In the genomic region with DNA sequence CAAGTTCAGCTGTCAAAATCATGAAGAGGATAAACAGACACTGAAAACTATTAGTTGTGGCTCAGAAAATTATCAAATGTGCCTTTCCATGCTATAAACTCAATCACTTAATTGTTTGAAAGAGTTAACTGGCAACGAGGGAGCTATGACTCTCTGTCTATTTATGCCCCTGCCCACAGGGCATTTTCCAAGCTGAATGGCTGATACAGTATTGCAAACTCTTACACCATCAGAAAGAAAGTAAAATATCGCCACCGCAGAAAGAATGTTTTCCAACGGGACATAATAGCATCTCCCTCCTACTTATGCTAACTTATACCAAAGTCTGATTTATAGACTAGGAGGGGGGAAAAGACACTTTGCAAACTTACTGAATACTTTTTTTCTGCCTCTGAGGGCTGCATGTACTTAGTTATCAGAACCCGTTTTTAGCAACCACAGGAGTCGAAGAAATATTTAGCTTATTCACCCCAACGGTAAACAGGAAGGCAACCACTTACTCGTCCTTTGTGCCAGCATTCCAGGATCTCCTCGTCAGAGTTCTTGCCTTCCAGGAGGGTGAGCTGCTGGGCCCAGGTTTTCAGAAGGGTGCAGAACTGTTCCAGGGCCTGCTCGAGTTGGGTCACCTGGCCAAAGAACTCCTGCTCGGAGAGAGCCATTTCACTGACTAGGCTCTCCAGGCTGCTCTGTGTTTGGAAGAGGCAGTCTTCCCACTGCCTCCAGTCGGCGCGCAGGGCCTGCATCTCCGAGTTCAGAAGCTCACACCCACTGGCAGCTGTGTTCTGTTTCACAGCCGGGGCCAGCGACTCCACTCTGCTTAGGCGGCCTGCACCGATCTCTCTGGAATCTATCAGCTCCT, we compare ENCODE assay signal across 8 mouse cellular contexts.
DNase-seq lines count a peak whose midpoint lies in the region; ATAC-seq and TF ChIP-seq lines count a peak whose summit lies in the region.

No protein-coding gene starts in this region.

- TF ChIP-seq CTCF in spleen, adult 2 months (IDR thresholded peaks at IDR 0.05; ENCODE audit: extremely low read depth, insufficient read depth, insufficient read length, insufficient replicate concordance), result no peak
- TF ChIP-seq CTCF in lung, postnatal 0 days (IDR thresholded peaks at IDR 0.05), result peak; percentile 57

- H3K9ac ChIP-seq in hindbrain, embryonic 11.5 days (ENCODE audit: low read depth, low read length), result no peak overlapping the region
- peak overlapping the region; percentile 51 for H3K9ac ChIP-seq in lung, postnatal 0 days (replicated peaks; ENCODE audit: low read depth)

- DNase-seq in spleen, adult 2 months (ENCODE audit: low read depth in 1 of 2, low spot score in 2 of 2), result no peak
- DNase-seq in spleen, postnatal 10 days (ENCODE audit: low spot score in 2 of 2), result no peak
- peak; percentile 35 to 43 for DNase-seq in frontal cortex, postnatal 25 days (ENCODE audit: low spot score in 2 of 2)
- DNase-seq in hindbrain, embryonic 11.5 days (ENCODE audit: low spot score), result peak; percentile 38
- peak; percentile 83 for DNase-seq in layer of hippocampus, adult 9-11 months
- DNase-seq in lung, postnatal 0 days (ENCODE audit: low spot score), result peak; percentile 87
- DNase-seq in right cerebral cortex, postnatal 10 days (ENCODE audit: low spot score in 2 of 2), result peak; percentile 49 to 59

- H3K9me3 ChIP-seq in hindbrain, embryonic 11.5 days (ENCODE audit: control insufficient read depth, low read length), result no peaks in the 10 kb centered on the region
- H3K9me3 ChIP-seq in lung, postnatal 0 days (ENCODE audit: low read length), result no peaks in the 10 kb centered on the region

- TF ChIP-seq POLR2A in spleen, adult 2 months (IDR thresholded peaks at IDR 0.05; ENCODE audit: low read depth, low read length), result no peak

- peak overlapping the region; percentile 51; the same call in 1 of the 2 replicates for H3K27ac ChIP-seq in spleen, adult 2 months (ENCODE audit: insufficient read depth, low read length)
- no peak overlapping the region for H3K27ac ChIP-seq in hindbrain, embryonic 11.5 days (ENCODE audit: low read depth, low read length)
- peak overlapping the region; percentile 85 for H3K27ac ChIP-seq in lung, postnatal 0 days (ENCODE audit: low read length)

- peak overlapping the region; percentile 3; the same call in 1 of the 2 replicates for H3K4me3 ChIP-seq in spleen, adult 2 months (ENCODE audit: extremely low read depth, insufficient read depth, insufficient read length)
- H3K4me3 ChIP-seq in hindbrain, embryonic 11.5 days (ENCODE audit: low read depth, low read length), result no peak overlapping the region
- H3K4me3 ChIP-seq in lung, postnatal 0 days (ENCODE audit: low read depth, low read length), result peak overlapping the region; percentile 30

- H3K36me3 ChIP-seq in spleen, adult 2 months (ENCODE audit: control insufficient read depth, insufficient read depth, low read length), result no peaks in the 10 kb centered on the region
- no peaks in the 10 kb centered on the region for H3K36me3 ChIP-seq in hindbrain, embryonic 11.5 days (ENCODE audit: control insufficient read depth, insufficient read depth, low read length)
- no peaks in the 10 kb centered on the region for H3K36me3 ChIP-seq in lung, postnatal 0 days (ENCODE audit: insufficient read depth, low read length)

- peak; percentile 63 for ATAC-seq in hindbrain, embryonic 11.5 days (ENCODE audit: low FRiP score)
- peak; percentile 88 for ATAC-seq in lung, postnatal 0 days
- no peak for ATAC-seq in erythroid progenitor cell, adult 5-6 weeks (replicated peaks; ENCODE audit: low FRiP score, poor library complexity, severe bottlenecking)

- no peaks in the 10 kb centered on the region for H3K27me3 ChIP-seq in spleen, adult 2 months (ENCODE audit: control insufficient read depth, insufficient read depth, low read length)
- no peaks in the 10 kb centered on the region for H3K27me3 ChIP-seq in hindbrain, embryonic 11.5 days (ENCODE audit: control insufficient read depth, insufficient read depth, low read length)
- H3K27me3 ChIP-seq in lung, postnatal 0 days (replicated peaks; ENCODE audit: insufficient read depth, low read length), result no peaks in the 10 kb centered on the region

- TF ChIP-seq EP300 in lung, postnatal 0 days (IDR thresholded peaks at IDR 0.05), result no peak

- no peak overlapping the region for H3K4me2 ChIP-seq in hindbrain, embryonic 11.5 days (replicated peaks; ENCODE audit: low read depth, low read length)
- H3K4me2 ChIP-seq in lung, postnatal 0 days (replicated peaks; ENCODE audit: low read depth, low read length), result peak overlapping the region; percentile 46

- no peaks in the 10 kb centered on the region for H3K4me1 ChIP-seq in spleen, adult 2 months (ENCODE audit: control insufficient read depth, insufficient read depth, insufficient read length)
- H3K4me1 ChIP-seq in hindbrain, embryonic 11.5 days (replicated peaks; ENCODE audit: control insufficient read depth, insufficient read depth, low read length), result no peaks in the 10 kb centered on the region
- H3K4me1 ChIP-seq in lung, postnatal 0 days (ENCODE audit: insufficient read depth, low read depth, low read length), result no peaks in the 10 kb centered on the region

- WGBS in spleen, adult 2 months, result 78% methylated on average over 19 of the region's 19 CpGs
- WGBS in hindbrain, embryonic 11.5 days, result 53% methylated on average over 19 of the region's 19 CpGs
- 19% methylated on average over 19 of the region's 19 CpGs for WGBS in lung, postnatal 0 days

Comparison
In these comparisons a context has a peak if more than half of its experiments do, and no peak if none do; other contexts are left out.
1. DNase-seq: peak in frontal cortex, postnatal 25 days (2 of 2), hindbrain, embryonic 11.5 days (single experiment), layer of hippocampus, adult 9-11 months (single experiment), lung, postnatal 0 days (single experiment) and right cerebral cortex, postnatal 10 days (2 of 2); none in spleen, adult 2 months (0 of 2) and spleen, postnatal 10 days (0 of 2).